Mouse (Mus musculus): ENCODE measurements around the gene D10Wsu102e. TPM values are rescaled to one million over a fixed set of nuclear protein-coding genes. Genes with fewer than 3 reads are reported as not detected.
"Not testable (repeated sequence)": the region's sequence is repeated elsewhere in the genome, so short reads cannot be mapped to it uniquely, and the experiment has no call there.

D10Wsu102e gene
- polyA plus RNA-seq, 1 experiment from 2014 or later: 0.23 TPM

DNA sequence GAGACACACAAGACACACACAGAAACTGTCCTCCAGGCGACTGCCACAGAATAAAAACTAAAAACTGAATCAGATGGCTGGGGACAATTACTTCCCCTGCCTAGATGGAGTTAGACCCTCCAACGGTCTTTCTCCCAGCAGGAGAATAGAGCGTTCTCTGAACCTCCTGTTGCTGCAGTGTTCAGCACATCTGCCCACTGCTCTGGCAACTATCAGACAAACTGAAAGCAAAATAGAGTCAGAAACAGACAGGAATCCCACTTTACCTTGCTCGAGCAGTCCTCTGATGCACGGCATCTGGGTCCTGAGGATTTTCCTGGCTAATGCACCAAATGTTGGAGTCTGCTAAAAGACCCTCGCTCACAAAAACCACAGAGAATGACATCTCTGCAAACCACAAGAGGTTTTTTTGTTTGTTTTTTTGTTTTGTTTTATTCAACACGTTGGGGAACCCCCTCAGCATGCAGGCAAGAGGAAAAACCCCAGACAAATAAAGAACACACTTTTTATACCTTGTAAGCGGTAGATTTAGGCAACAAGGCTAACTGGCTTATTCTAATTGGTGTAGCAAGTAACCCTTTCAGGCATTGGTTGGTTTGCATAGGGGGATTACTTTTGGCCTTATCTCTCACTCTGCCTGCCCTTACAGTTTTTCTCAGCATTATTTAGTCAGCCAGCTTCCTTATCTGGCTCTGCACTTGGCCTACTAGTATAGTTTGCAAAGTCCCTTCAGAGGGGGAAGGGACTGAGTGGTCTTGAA, 24.6 kb downstream of the D10Wsu102e start:
- WGBS: 86% methylated on average over 8 of the region's 8 CpGs
- Histone ChIP-seq H3K27ac (replicated peaks) (no peak overlapping the region), H3K4me2 (replicated peaks; ENCODE audit: low read depth) (no peak overlapping the region), H3K9me3 (ENCODE audit: control insufficient read depth, low read length) (no peaks in the 10 kb centered on the region), H3K4me1 (replicated peaks; ENCODE audit: control insufficient read depth, insufficient read depth) (no peaks in the 10 kb centered on the region), H3K4me3 (ENCODE audit: low read depth, low read length) (no peak overlapping the region), H3K36me3 (ENCODE audit: control insufficient read depth, insufficient read depth, low read length) (no peaks in the 10 kb centered on the region), H3K9ac (ENCODE audit: low read length) (0 out of 2 replicates have a peak overlapping the region, but pooled peaks have one; percentile 23), H3K27me3 (ENCODE audit: control insufficient read depth, insufficient read depth, low read length) (no peaks in the 10 kb centered on the region)
- TF ChIP-seq EP300 (optimal IDR thresholded peaks at IDR 0.05): no peak
- TF ChIP-seq CTCF (IDR thresholded peaks at IDR 0.05; ENCODE audit: low read depth): no peak
- peak; percentile 9 for DNase-seq (ENCODE audit: low spot score)
- ATAC-seq (ENCODE audit: low FRiP score, low TSS enrichment): no peak

DNA sequence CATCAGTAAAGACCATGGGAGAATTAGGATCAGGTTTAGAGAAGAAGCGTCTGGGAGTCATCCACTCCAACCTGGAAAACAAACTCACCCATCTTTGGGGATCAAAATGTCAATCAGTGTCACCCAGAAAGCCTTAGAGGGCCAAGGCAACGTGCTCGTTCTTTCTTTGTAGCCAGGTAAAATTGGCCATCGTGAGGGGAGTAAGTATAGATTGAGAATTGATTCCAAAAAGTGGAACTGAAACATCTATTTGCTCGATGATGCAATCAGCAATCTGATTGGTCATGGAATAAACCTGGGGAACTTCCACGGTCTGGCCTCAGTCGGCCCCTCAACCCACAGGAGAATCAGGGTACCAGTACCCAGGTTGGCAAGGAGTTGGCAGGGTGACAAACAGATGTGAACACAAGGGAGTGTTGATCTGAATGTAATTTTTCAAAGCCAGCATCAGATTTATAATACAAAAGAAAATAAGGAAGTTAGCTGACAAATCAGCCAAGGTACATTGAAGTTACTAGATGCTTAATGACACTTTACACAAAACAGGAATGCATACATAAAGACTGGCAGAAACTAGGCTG, 25.4 kb downstream of the D10Wsu102e start:
- Histone ChIP-seq H3K9me3 (ENCODE audit: control insufficient read depth, low read length) (no peaks in the 10 kb centered on the region), H3K36me3 (ENCODE audit: control insufficient read depth, insufficient read depth, low read length) (no peaks in the 10 kb centered on the region), H3K27ac (replicated peaks) (no peak overlapping the region), H3K27me3 (ENCODE audit: control insufficient read depth, insufficient read depth, low read length) (no peaks in the 10 kb centered on the region), H3K4me2 (replicated peaks; ENCODE audit: low read depth) (no peak overlapping the region), H3K4me3 (ENCODE audit: low read depth, low read length) (no peak overlapping the region), H3K4me1 (replicated peaks; ENCODE audit: control insufficient read depth, insufficient read depth) (no peaks in the 10 kb centered on the region), H3K9ac (ENCODE audit: low read length) (no peak overlapping the region)
- peak; percentile 2 for DNase-seq (ENCODE audit: low spot score)
- 93% methylated on average over 7 of the region's 7 CpGs for WGBS
- no peak for TF ChIP-seq EP300 (optimal IDR thresholded peaks at IDR 0.05)
- TF ChIP-seq CTCF (IDR thresholded peaks at IDR 0.05; ENCODE audit: low read depth): no peak
- ATAC-seq (ENCODE audit: low FRiP score, low TSS enrichment): no peak

- H3K9ac ChIP-seq (ENCODE audit: low read length): no peak overlapping the region
- no peak for TF ChIP-seq EP300 (optimal IDR thresholded peaks at IDR 0.05)
- TF ChIP-seq CTCF (IDR thresholded peaks at IDR 0.05; ENCODE audit: low read depth): no peak
- H3K36me3 ChIP-seq (ENCODE audit: control insufficient read depth, insufficient read depth, low read length): no peaks in the 10 kb centered on the region
- no peak overlapping the region for H3K4me2 ChIP-seq (replicated peaks; ENCODE audit: low read depth)
- no peaks in the 10 kb centered on the region for H3K4me1 ChIP-seq (replicated peaks; ENCODE audit: control insufficient read depth, insufficient read depth)
- H3K9me3 ChIP-seq (ENCODE audit: control insufficient read depth, low read length): no peaks in the 10 kb centered on the region
- no peaks in the 10 kb centered on the region for H3K27me3 ChIP-seq (ENCODE audit: control insufficient read depth, insufficient read depth, low read length)
- ATAC-seq (ENCODE audit: low FRiP score, low TSS enrichment) (no peak), DNase-seq (ENCODE audit: low spot score) (no peak)
- H3K4me3 ChIP-seq (ENCODE audit: low read depth, low read length): no peak overlapping the region
- 91% methylated on average over 2 of the region's 2 CpGs for WGBS
- H3K27ac ChIP-seq (replicated peaks): no peak overlapping the region
These were observed 37.3 kb downstream of the D10Wsu102e start for GRCm38 (mm10) chr10:83397336-83397735.

DNA sequence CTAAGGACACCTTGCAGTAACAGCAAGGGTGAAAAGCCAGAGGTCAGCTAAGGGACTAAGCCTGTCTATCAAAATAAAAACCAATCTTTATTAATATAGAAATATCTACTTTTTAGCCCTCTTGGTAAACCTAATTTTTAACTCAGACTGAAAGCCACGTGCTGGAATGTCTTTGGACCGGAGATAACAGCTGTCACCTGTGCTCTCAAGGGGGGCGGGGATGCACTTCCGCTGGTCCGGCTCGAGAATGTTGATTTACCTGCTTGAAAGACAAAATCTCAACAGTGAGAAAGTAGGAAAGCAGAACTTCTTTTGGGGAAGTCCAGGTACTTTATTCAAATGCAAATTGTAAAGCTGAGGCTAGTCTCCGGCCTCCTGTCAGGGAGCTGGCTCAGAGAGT, 40.9 kb downstream of the D10Wsu102e start:
- not testable (repeated sequence) for H3K27ac ChIP-seq (replicated peaks); DNase-seq (ENCODE audit: low spot score); H3K27me3 ChIP-seq (ENCODE audit: control insufficient read depth, insufficient read depth, low read length); H3K4me2 ChIP-seq (replicated peaks; ENCODE audit: low read depth); H3K9me3 ChIP-seq (ENCODE audit: control insufficient read depth, low read length); H3K9ac ChIP-seq (ENCODE audit: low read length); H3K36me3 ChIP-seq (ENCODE audit: control insufficient read depth, insufficient read depth, low read length); H3K4me3 ChIP-seq (ENCODE audit: low read depth, low read length); H3K4me1 ChIP-seq (replicated peaks; ENCODE audit: control insufficient read depth, insufficient read depth); ATAC-seq (ENCODE audit: low FRiP score, low TSS enrichment)
- WGBS: 66% methylated on average over 6 of the region's 7 CpGs

DNA sequence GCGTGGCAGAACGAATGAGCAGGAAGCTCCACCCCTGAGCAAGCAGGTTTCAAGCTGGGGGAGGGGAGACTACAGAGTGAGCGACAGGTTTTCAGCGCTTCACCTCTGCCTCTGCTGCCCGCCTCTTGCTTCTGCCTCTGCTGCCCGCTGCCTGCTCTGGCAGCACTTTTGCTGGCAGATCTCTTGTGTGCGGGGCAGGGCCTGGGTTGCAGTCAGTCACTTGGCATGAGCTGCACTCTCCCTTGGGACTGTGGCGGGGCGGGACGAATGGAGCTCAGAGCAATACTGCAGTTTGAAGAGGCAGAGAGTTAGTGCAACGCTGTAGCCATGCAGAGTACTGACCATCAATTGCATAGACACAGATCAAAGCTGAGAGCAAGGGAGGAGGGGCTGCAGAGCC, 45.0 kb downstream of the D10Wsu102e start:
- Histone ChIP-seq H3K27ac (replicated peaks) (no peak overlapping the region), H3K36me3 (ENCODE audit: control insufficient read depth, insufficient read depth, low read length) (no peaks in the 10 kb centered on the region), H3K4me2 (replicated peaks; ENCODE audit: low read depth) (no peak overlapping the region), H3K4me3 (ENCODE audit: low read depth, low read length) (no peak overlapping the region), H3K4me1 (replicated peaks; ENCODE audit: control insufficient read depth, insufficient read depth) (no peaks in the 10 kb centered on the region), H3K9ac (ENCODE audit: low read length) (no peak overlapping the region), H3K9me3 (ENCODE audit: control insufficient read depth, low read length) (no peaks in the 10 kb centered on the region), H3K27me3 (ENCODE audit: control insufficient read depth, insufficient read depth, low read length) (no peaks in the 10 kb centered on the region)
- TF ChIP-seq CTCF (IDR thresholded peaks at IDR 0.05; ENCODE audit: low read depth): no peak
- TF ChIP-seq EP300 (optimal IDR thresholded peaks at IDR 0.05): no peak
- peak; percentile 9 for DNase-seq (ENCODE audit: low spot score)
- 85% methylated on average over 11 of the region's 11 CpGs for WGBS
- ATAC-seq (ENCODE audit: low FRiP score, low TSS enrichment): no peak

DNA sequence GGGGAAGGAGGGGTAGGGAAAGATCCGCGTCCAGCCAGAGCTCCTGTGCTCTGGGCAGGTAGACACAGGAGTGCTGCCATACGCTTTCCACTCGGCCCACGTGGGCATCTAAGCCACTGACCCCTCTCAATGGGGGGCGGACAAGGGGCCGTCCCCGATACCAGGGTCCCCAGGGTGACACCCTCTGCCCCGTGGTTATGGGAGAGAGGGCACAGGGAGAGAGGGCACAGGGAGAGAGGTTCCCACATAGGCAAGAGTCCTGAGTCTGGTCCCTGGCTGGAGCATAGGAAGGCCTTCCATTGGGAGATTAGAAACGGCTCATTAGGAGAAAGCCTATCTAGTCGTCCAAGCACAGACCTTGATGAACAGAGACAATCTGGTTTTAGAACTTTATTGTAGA, 45.7 kb downstream of the D10Wsu102e start:
- ATAC-seq (ENCODE audit: low FRiP score, low TSS enrichment): no peak
- Histone ChIP-seq H3K27ac (replicated peaks) (no peak overlapping the region), H3K4me3 (ENCODE audit: low read depth, low read length) (no peak overlapping the region), H3K36me3 (ENCODE audit: control insufficient read depth, insufficient read depth, low read length) (no peaks in the 10 kb centered on the region), H3K9me3 (ENCODE audit: control insufficient read depth, low read length) (no peaks in the 10 kb centered on the region), H3K4me2 (replicated peaks; ENCODE audit: low read depth) (no peak overlapping the region), H3K9ac (ENCODE audit: low read length) (no peak overlapping the region), H3K4me1 (replicated peaks; ENCODE audit: control insufficient read depth, insufficient read depth) (no peaks in the 10 kb centered on the region), H3K27me3 (ENCODE audit: control insufficient read depth, insufficient read depth, low read length) (no peaks in the 10 kb centered on the region)
- TF ChIP-seq EP300 (optimal IDR thresholded peaks at IDR 0.05): no peak
- TF ChIP-seq CTCF (IDR thresholded peaks at IDR 0.05; ENCODE audit: low read depth): no peak
- WGBS: 95% methylated on average over 11 of the region's 11 CpGs
- DNase-seq (ENCODE audit: low spot score): peak; percentile 5
